Mouse (Mus musculus): ENCODE measurements at regions not wholly inside any gene's neighbourhood (a gene's known extent, or its start where the extent isn't known, plus 50 kb on each side); places are given as distances from the start of the nearest gene placed in this dataset.
"Not testable (repeated sequence)": the region's sequence is repeated elsewhere in the genome, so short reads cannot be mapped to it uniquely, and the experiment has no call there.

- Histone ChIP-seq H3K9me3 (ENCODE audit: control insufficient read depth, low read length) (no peaks in the 10 kb centered on the region), H3K27me3 (ENCODE audit: control insufficient read depth, insufficient read depth, low read length) (no peaks in the 10 kb centered on the region), H3K4me1 (replicated peaks; ENCODE audit: control insufficient read depth, insufficient read depth, low read length) (no peaks in the 10 kb centered on the region), H3K27ac (ENCODE audit: low read depth, low read length) (no peak overlapping the region), H3K9ac (ENCODE audit: low read length) (no peak overlapping the region), H3K4me2 (ENCODE audit: low read depth, low read length, severe bottlenecking) (no peak overlapping the region), H3K36me3 (ENCODE audit: control insufficient read depth, insufficient read depth, low read length) (no peaks in the 10 kb centered on the region), H3K4me3 (ENCODE audit: low read depth, low read length) (no peak overlapping the region)
- no peak for DNase-seq (ENCODE audit: low spot score)
- 63% methylated on average over 9 of the region's 9 CpGs for WGBS
- no peak for ATAC-seq (replicated peaks; ENCODE audit: low FRiP score)
Measured at GRCm38 (mm10) chr15:8842129-8842528, 125.6 kb upstream of the Ranbp3l start.

DNA sequence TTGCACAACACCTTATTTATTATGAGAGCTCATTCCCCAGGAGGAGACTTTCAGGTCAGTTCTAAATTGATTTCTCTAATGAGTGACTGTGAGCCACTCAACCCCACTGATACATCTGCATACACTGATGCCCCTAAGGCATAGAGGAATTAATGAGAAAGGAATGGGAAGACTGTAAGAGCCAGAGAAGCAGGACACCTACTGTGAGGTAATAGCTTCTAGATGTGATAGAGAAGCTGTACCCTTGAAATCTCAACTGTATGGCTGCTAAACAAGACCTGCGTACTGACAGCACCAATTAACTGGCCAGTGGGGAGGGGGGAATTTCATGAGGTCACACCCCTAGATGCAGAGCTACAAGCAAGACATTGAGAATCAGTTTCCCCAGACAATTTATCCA is 128.3 kb upstream of the Ranbp3l start:
- Histone ChIP-seq H3K4me1 (replicated peaks; ENCODE audit: control insufficient read depth, insufficient read depth, low read length) (no peaks in the 10 kb centered on the region), H3K4me2 (ENCODE audit: low read depth, low read length, severe bottlenecking) (no peak overlapping the region), H3K27me3 (ENCODE audit: control insufficient read depth, insufficient read depth, low read length) (no peaks in the 10 kb centered on the region), H3K9me3 (ENCODE audit: control insufficient read depth, low read length) (no peaks in the 10 kb centered on the region), H3K36me3 (ENCODE audit: control insufficient read depth, insufficient read depth, low read length) (no peaks in the 10 kb centered on the region), H3K27ac (ENCODE audit: low read depth, low read length) (no peak overlapping the region), H3K9ac (ENCODE audit: low read length) (no peak overlapping the region), H3K4me3 (ENCODE audit: low read depth, low read length) (no peak overlapping the region)
- DNase-seq (ENCODE audit: low spot score) (no peak), ATAC-seq (replicated peaks; ENCODE audit: low FRiP score) (peak; percentile 30; the same call in 1 of the 2 replicates)
- 47% methylated on average over 1 of the region's 1 CpGs for WGBS

DNA sequence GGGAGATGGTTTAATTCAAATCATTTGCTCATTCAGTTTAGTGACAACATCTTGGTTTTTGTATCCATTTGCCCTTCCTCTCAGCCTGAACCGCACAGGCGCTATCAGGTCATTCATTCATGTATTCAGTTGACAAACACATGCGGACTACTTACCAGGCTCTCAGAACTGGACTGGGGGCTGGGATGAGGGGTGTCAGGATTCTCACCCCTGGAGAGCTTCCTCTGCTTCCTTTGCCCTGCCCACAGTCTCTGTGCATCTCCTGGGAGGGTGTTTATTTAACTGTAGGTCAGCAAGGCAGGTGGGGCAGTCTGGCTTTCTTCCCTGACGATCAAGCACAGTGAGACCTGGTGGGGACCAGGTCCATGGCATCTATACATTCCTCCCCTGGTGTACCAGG is 123.6 kb upstream of the Slc1a3 start:
- DNase-seq (ENCODE audit: low spot score), result no peak
- Histone ChIP-seq H3K4me3 (ENCODE audit: low read depth, low read length) (no peak overlapping the region), H3K4me1 (replicated peaks; ENCODE audit: control insufficient read depth, insufficient read depth, low read length) (peaks cover 2% of the 10 kb centered on the region; the same call in 1 of the 2 replicates), H3K27ac (ENCODE audit: low read depth, low read length) (no peak overlapping the region), H3K9me3 (ENCODE audit: control insufficient read depth, low read length) (no peaks in the 10 kb centered on the region), H3K9ac (ENCODE audit: low read length) (no peak overlapping the region), H3K27me3 (ENCODE audit: control insufficient read depth, insufficient read depth, low read length) (no peaks in the 10 kb centered on the region), H3K36me3 (ENCODE audit: control insufficient read depth, insufficient read depth, low read length) (no peaks in the 10 kb centered on the region), H3K4me2 (ENCODE audit: low read depth, low read length, severe bottlenecking) (no peak overlapping the region)
- 90% methylated on average over 4 of the region's 4 CpGs for WGBS
- ATAC-seq (replicated peaks; ENCODE audit: low FRiP score), result no peak

GRCm38 (mm10) chr15:8832970-8833369 is 122.4 kb upstream of the Slc1a3 start:
- Histone ChIP-seq H3K27ac (ENCODE audit: low read depth, low read length) (no peak overlapping the region), H3K9ac (ENCODE audit: low read length) (no peak overlapping the region), H3K36me3 (ENCODE audit: control insufficient read depth, insufficient read depth, low read length) (no peaks in the 10 kb centered on the region), H3K4me1 (replicated peaks; ENCODE audit: control insufficient read depth, insufficient read depth, low read length) (peaks cover 2% of the 10 kb centered on the region; the same call in 1 of the 2 replicates), H3K9me3 (ENCODE audit: control insufficient read depth, low read length) (no peaks in the 10 kb centered on the region), H3K27me3 (ENCODE audit: control insufficient read depth, insufficient read depth, low read length) (no peaks in the 10 kb centered on the region), H3K4me3 (ENCODE audit: low read depth, low read length) (no peak overlapping the region), H3K4me2 (ENCODE audit: low read depth, low read length, severe bottlenecking) (no peak overlapping the region)
- DNase-seq (ENCODE audit: low spot score) (no peak), ATAC-seq (replicated peaks; ENCODE audit: low FRiP score) (no peak)
- 68% methylated on average over 1 of the region's 1 CpGs for WGBS

DNA sequence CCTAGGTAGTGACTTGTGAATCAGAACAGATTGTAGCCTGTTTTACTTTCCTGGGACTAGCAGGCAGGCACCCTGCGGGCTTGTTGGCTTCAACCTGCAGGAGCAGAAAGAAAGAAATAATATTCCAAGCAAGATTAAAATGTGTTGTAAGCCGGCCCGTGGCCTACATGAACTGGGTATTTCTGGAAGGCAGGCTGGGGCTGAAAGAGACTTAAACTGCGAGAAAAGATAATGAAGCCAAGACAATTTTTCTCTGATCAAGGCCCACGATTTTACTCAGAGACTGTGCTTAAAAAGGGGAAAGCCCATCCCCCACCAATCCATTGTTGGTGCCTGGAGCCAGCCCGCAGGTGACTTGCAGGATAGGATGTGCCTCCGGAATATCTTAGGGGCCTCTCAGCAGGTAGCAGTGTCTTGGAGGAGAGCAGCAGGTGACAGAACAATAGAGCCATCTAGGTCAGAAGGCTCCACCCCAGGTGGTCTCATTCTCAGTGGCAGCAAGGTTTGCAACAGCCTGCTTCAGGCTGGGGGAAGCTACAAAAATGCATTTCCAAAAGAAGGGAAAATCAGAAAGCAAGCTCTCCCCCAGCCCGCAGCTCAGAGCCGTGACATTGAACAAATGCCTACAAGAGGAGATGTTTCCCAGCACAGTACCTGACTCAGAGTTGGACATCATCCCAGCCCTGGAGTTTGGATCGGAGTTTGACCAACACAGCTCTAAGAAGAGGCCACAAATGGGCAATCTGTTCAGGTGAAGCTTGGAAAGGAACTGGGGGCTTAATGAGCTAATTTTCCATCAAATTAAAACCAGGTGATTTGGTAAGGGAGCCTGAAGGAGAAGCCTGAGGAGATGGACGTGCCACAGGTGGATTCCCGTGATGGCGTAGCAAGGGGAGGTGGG is 121.4 kb upstream of the Slc1a3 start:
- no peak for DNase-seq (ENCODE audit: low spot score)
- no peak overlapping the region for H3K4me2 ChIP-seq (ENCODE audit: low read depth, low read length, severe bottlenecking)
- H3K4me3 ChIP-seq (ENCODE audit: low read depth, low read length), result no peak overlapping the region
- no peak overlapping the region for H3K9ac ChIP-seq (ENCODE audit: low read length)
- WGBS, result 24% methylated on average over 13 of the region's 13 CpGs
- no peaks in the 10 kb centered on the region for H3K9me3 ChIP-seq (ENCODE audit: control insufficient read depth, low read length)
- peak overlapping the region; percentile 31; the same call in 1 of the 2 replicates for H3K27ac ChIP-seq (ENCODE audit: low read depth, low read length)
- ATAC-seq (replicated peaks; ENCODE audit: low FRiP score), result no peak
- peaks cover 2% of the 10 kb centered on the region; the same call in 1 of the 2 replicates for H3K4me1 ChIP-seq (replicated peaks; ENCODE audit: control insufficient read depth, insufficient read depth, low read length)
- H3K36me3 ChIP-seq (ENCODE audit: control insufficient read depth, insufficient read depth, low read length), result no peaks in the 10 kb centered on the region
- H3K27me3 ChIP-seq (ENCODE audit: control insufficient read depth, insufficient read depth, low read length), result no peaks in the 10 kb centered on the region

- WGBS, result 61% methylated on average over 6 of the region's 6 CpGs
- H3K36me3 ChIP-seq (ENCODE audit: control insufficient read depth, insufficient read depth, low read length), result no peaks in the 10 kb centered on the region
- H3K27ac ChIP-seq (ENCODE audit: low read depth, low read length), result no peak overlapping the region
- no peak overlapping the region for H3K4me3 ChIP-seq (ENCODE audit: low read depth, low read length)
- no peaks in the 10 kb centered on the region for H3K9me3 ChIP-seq (ENCODE audit: control insufficient read depth, low read length)
- ATAC-seq (replicated peaks; ENCODE audit: low FRiP score), result no peak
- H3K4me2 ChIP-seq (ENCODE audit: low read depth, low read length, severe bottlenecking), result no peak overlapping the region
- no peak overlapping the region for H3K9ac ChIP-seq (ENCODE audit: low read length)
- DNase-seq (ENCODE audit: low spot score), result no peak
- no peaks in the 10 kb centered on the region for H3K27me3 ChIP-seq (ENCODE audit: control insufficient read depth, insufficient read depth, low read length)
- no peaks in the 10 kb centered on the region for H3K4me1 ChIP-seq (replicated peaks; ENCODE audit: control insufficient read depth, insufficient read depth, low read length)
Measured at GRCm38 (mm10) chr15:8824861-8825260, 114.3 kb upstream of the Slc1a3 start.

DNA sequence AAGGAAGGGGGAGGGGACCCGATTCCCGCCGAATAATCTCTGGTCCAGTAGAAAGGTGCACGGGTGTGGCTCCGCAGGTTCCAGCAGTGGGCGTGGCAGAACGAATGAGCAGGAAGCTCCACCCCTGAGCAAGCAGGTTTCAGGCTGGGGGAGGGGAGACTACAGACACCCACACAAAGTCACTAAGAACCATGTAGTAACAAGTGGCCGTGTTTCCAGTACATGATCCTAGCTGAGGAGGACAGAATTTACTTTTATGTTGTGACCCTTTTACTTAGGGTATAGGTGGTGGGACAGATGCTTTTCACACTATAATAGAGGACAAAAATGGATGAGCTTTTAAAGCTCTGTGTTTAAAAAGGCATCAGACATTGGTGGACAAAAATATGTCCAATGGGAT is 112.2 kb upstream of the Slc1a3 start:
- H3K9ac ChIP-seq (ENCODE audit: low read length); DNase-seq (ENCODE audit: low spot score); H3K4me1 ChIP-seq (replicated peaks; ENCODE audit: control insufficient read depth, insufficient read depth, low read length); H3K4me3 ChIP-seq (ENCODE audit: low read depth, low read length); H3K27ac ChIP-seq (ENCODE audit: low read depth, low read length); H3K4me2 ChIP-seq (ENCODE audit: low read depth, low read length, severe bottlenecking); H3K36me3 ChIP-seq (ENCODE audit: control insufficient read depth, insufficient read depth, low read length); H3K9me3 ChIP-seq (ENCODE audit: control insufficient read depth, low read length); ATAC-seq (replicated peaks; ENCODE audit: low FRiP score); H3K27me3 ChIP-seq (ENCODE audit: control insufficient read depth, insufficient read depth, low read length): not testable (repeated sequence)
- 100% methylated on average over 3 of the region's 8 CpGs for WGBS

- Histone ChIP-seq H3K27me3 (ENCODE audit: control insufficient read depth, insufficient read depth, low read length) (no peaks in the 10 kb centered on the region), H3K4me2 (ENCODE audit: low read depth, low read length, severe bottlenecking) (no peak overlapping the region), H3K4me3 (ENCODE audit: low read depth, low read length) (no peak overlapping the region), H3K9ac (ENCODE audit: low read length) (no peak overlapping the region), H3K4me1 (replicated peaks; ENCODE audit: control insufficient read depth, insufficient read depth, low read length) (0 out of 2 replicates have a peak, but pooled peaks cover 4% of the 10 kb centered on the region), H3K9me3 (ENCODE audit: control insufficient read depth, low read length) (no peaks in the 10 kb centered on the region), H3K27ac (ENCODE audit: low read depth, low read length) (no peak overlapping the region), H3K36me3 (ENCODE audit: control insufficient read depth, insufficient read depth, low read length) (no peaks in the 10 kb centered on the region)
- DNase-seq (ENCODE audit: low spot score) (no peak), ATAC-seq (replicated peaks; ENCODE audit: low FRiP score) (no peak)
- WGBS, result 81% methylated on average over 8 of the region's 8 CpGs
Measured at GRCm38 (mm10) chr15:8817542-8817941, 107.0 kb upstream of the Slc1a3 start.

Data from forebrain, embryonic 11.5 days (tissue).